Mouse (Mus musculus): Measurements from ENCODE around the gene Gm11232. TPM values are rescaled to one million over a fixed set of nuclear protein-coding genes. Genes with fewer than 3 reads are reported as not detected.

Gm11232 gene
- not detected in 2 replicates for total RNA-seq (2015; ENCODE audit: low replicate concordance)
- total RNA-seq (2017; ENCODE audit: low replicate concordance), result not detected in 2 replicates

- ATAC-seq (replicated peaks; ENCODE audit: low FRiP score, poor library complexity, severe bottlenecking), result no peak
These were observed at the start of gene Gm11232 for GRCm38 (mm10) chr4:71757865-71758264. Gm11232 (minus strand) TSS chr4:71757965.

- no peak for ATAC-seq (replicated peaks; ENCODE audit: low FRiP score, poor library complexity, severe bottlenecking)
These were observed 48.3 kb upstream of the Gm11232 start for GRCm38 (mm10) chr4:71805977-71806534.

GRCm38 (mm10) chr4:71765529-71765928, 7.8 kb upstream of the Gm11232 start:
- ATAC-seq (replicated peaks; ENCODE audit: low FRiP score, poor library complexity, severe bottlenecking), result no peak

GRCm38 (mm10) chr4:71765071-71765470, 7.3 kb upstream of the Gm11232 start:
- no peak for ATAC-seq (replicated peaks; ENCODE audit: low FRiP score, poor library complexity, severe bottlenecking)

- no peak for ATAC-seq (replicated peaks; ENCODE audit: low FRiP score, poor library complexity, severe bottlenecking)
These were observed 1.1 kb downstream of the Gm11232 start for GRCm38 (mm10) chr4:71756441-71757221.

GRCm38 (mm10) chr4:71745741-71746140, 12.0 kb downstream of the Gm11232 start:
- ATAC-seq (replicated peaks; ENCODE audit: low FRiP score, poor library complexity, severe bottlenecking), result no peak

- ATAC-seq (replicated peaks; ENCODE audit: low FRiP score, poor library complexity, severe bottlenecking), result no peak
These were observed 21.2 kb downstream of the Gm11232 start for GRCm38 (mm10) chr4:71736529-71736928.

- no peak for ATAC-seq (replicated peaks; ENCODE audit: low FRiP score, poor library complexity, severe bottlenecking)
These were observed 22.5 kb downstream of the Gm11232 start for GRCm38 (mm10) chr4:71735261-71735660.

DNA sequence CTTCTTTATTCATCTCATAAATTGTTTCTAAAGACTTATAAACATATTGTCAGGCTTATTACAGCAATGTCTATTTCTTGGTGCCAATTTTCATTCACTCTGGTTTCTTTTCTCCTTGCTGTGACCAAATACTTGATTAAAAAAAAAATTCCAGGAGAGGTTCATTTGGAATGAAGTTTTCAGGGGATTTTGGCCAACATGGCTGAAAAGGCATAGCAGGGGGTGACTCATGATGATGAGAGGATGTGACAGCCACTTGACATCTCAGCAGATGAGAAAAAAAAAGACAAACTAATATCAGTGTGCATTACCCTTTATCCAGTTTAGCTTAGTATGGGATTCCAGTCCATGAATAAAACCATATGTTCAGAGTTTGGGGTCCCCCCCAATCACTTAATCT, 28.4 kb downstream of the Gm11232 start:
- no peak for ATAC-seq (replicated peaks; ENCODE audit: low FRiP score, poor library complexity, severe bottlenecking)

DNA sequence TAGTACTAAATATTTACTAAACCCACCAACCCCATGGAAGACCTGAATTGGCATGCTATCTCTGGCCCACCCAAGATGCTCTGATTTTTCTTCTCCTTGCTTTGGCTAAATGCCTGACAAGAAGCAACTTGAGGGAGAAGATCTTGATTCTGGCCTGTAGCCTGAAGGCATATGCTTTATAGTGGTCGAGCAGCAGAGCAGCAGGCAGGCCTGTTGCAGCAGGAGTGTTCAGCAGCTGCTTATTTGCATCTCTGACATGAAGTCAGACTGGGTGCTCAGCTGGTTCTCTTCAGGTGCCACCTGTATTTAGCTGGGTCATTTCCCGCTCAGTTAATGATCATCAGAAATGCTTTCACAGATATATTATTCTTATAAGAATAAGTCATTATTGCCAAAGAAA, 30.2 kb downstream of the Gm11232 start:
- no peak for ATAC-seq (replicated peaks; ENCODE audit: low FRiP score, poor library complexity, severe bottlenecking)

- ATAC-seq (replicated peaks; ENCODE audit: low FRiP score, poor library complexity, severe bottlenecking), result no peak
These were observed 30.7 kb downstream of the Gm11232 start for GRCm38 (mm10) chr4:71727056-71727455.

DNA sequence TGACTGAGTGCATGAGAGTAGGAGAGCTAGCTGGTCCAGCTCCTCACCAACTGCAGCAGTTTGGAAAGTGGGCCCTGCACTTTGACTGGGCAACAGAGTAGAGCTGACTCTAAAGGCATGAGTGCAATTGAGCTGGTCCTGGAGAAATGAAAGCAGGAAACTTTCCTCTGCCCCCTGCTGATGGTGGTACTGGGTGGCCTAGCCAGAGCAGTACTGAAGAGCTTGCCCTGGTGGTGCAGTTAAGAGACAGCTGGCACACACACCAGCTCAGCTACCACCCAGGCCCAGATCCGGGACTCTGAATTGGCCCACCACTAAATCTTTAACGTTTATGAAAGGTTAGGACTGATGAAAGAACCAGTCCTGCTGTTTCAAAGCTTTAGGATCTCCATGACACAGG, 31.9 kb downstream of the Gm11232 start:
- ATAC-seq (replicated peaks; ENCODE audit: low FRiP score, poor library complexity, severe bottlenecking), result no peak
